Mouse (Mus musculus) forebrain, embryonic 15.5 days (tissue): ENCODE data around the gene Mapk13. TPM values are rescaled to one million over a fixed set of nuclear protein-coding genes. Genes with fewer than 3 reads are reported as not detected.
"Not testable (repeated sequence)": the region's sequence is repeated elsewhere in the genome, so short reads cannot be mapped to it uniquely, and the experiment has no call there.

Source experiments
- ATAC-seq: fragments of 200-750 bp; cut with Nextera tagmentation; replicated peaks from 2 replicates; pipeline ENCODE4 v1.8.0; 2017; ENCODE audit warnings: mild to moderate bottlenecking, moderate TSS enrichment, moderate library complexity
- H3K27ac ChIP-seq: fragments of 300-500 bp; sonication (generic); replicated peaks from 2 replicates; pipeline ENCODE4 v1.5.1; 2015; ENCODE audit warnings: mild to moderate bottlenecking, inconsistent platforms
- H3K27me3 ChIP-seq: fragments of 300-500 bp; sonication (generic); 2 replicates; pipeline ENCODE4 v1.6.1; 2015; ENCODE audit warnings: inconsistent platforms
- H3K36me3 ChIP-seq: fragments of 300-500 bp; sonication (generic); 2 replicates; pipeline ENCODE4 v1.6.1; 2015; ENCODE audit warnings: mild to moderate bottlenecking, inconsistent platforms
- H3K4me1 ChIP-seq: fragments of 300-500 bp; sonication (generic); 2 replicates; pipeline ENCODE4 v1.6.1; 2015; ENCODE audit warnings: inconsistent platforms
- H3K4me2 ChIP-seq: fragments of 300-500 bp; sonication (generic); replicated peaks from 2 replicates; pipeline ENCODE4 v1.6.1; 2015; ENCODE audit warnings: mild to moderate bottlenecking, inconsistent platforms
- H3K4me3 ChIP-seq: fragments of 300-500 bp; sonication (generic); 2 replicates; pipeline ENCODE4 v1.5.1; 2015; ENCODE audit warnings: mild to moderate bottlenecking, inconsistent platforms
- H3K9ac ChIP-seq: fragments of 300-500 bp; sonication (generic); replicated peaks from 2 replicates; pipeline ENCODE4 v1.6.1; 2015; ENCODE audit warnings: mild to moderate bottlenecking, inconsistent platforms
- H3K9me3 ChIP-seq: fragments of 300-500 bp; sonication (generic); 2 replicates; pipeline ENCODE4 v1.6.1; 2016; ENCODE audit warnings: inconsistent platforms
- WGBS: fragments of 180-500 bp; shearing (Covaris S2); methylation state at CpG from one replicate; pipeline ENCODE4 v1.1.7; 2015; ENCODE audit warnings: mixed read lengths; 5-methylcytosine and 5-hydroxymethylcytosine counted together
- polyA plus RNA-seq: library from polyadenylated mRNA; unstranded; fragments of >200 nt; fragmentation: Nextera tagmentation; extraction: Ambion mirVana; gene quantifications from 2 replicates; pipeline ENCODE4 v1.2.1, GENCODE M21; 2015

The Mapk13 gene
- polyA plus RNA-seq, 1 experiment from 2014 or later, result 0.85 TPM

DNA sequence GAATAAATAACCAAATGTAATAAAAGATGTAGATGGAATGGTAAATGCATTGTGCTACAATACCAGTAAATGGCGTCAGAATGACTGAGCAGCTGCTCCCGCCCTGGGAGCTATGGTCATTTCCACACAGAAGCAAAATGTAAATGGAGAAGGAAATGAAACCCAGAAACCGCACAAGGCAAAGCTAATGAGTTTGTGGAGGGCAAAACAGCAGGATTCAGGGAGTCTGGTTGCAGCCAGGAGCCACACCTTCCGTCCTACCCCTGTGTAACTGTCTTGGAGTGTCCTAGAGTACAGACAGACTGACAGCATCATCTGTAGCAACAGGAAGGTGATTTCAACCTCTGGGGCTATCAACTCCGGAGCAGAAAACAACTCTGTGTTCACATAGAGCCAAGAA is 12.7 kb upstream of the Mapk13 start:
- Histone ChIP-seq H3K27me3 (no peaks in the 10 kb centered on the region), H3K9me3 (no peaks in the 10 kb centered on the region), H3K36me3 (no peaks in the 10 kb centered on the region), H3K9ac (no peak overlapping the region), H3K27ac (no peak overlapping the region), H3K4me2 (no peak overlapping the region), H3K4me3 (no peak overlapping the region), H3K4me1 (no peaks in the 10 kb centered on the region)
- 69% methylated on average over 5 of the region's 5 CpGs for whole genome bisulfite sequencing
- no peak for ATAC-seq

DNA sequence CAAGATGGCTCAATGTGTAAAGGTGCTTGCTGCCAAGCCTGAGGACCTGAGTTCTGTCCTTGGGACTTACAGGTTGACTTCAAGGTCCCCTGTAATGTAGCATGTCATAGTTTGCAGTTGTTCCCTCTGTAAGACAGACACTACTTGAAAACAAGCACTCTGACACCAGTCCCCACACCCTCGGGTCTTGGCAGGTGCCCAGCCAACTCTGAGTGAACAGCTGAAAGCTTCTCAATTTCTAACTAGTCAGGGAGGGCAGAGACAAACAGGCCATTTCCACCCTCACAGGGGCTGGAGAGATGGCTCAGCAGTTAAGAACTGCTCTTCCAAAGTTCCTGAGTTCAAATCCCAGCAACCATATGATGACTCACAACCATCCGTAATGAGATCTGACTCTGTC is 11.6 kb upstream of the Mapk13 start:
- 72% methylated on average over 2 of the region's 2 CpGs for WGBS
- Histone ChIP-seq H3K4me2 (no peak overlapping the region), H3K9ac (no peak overlapping the region), H3K4me3 (no peak overlapping the region), H3K9me3 (no peaks in the 10 kb centered on the region), H3K4me1 (no peaks in the 10 kb centered on the region), H3K27ac (no peak overlapping the region), H3K27me3 (no peaks in the 10 kb centered on the region), H3K36me3 (no peaks in the 10 kb centered on the region)
- ATAC-seq, result no peak

DNA sequence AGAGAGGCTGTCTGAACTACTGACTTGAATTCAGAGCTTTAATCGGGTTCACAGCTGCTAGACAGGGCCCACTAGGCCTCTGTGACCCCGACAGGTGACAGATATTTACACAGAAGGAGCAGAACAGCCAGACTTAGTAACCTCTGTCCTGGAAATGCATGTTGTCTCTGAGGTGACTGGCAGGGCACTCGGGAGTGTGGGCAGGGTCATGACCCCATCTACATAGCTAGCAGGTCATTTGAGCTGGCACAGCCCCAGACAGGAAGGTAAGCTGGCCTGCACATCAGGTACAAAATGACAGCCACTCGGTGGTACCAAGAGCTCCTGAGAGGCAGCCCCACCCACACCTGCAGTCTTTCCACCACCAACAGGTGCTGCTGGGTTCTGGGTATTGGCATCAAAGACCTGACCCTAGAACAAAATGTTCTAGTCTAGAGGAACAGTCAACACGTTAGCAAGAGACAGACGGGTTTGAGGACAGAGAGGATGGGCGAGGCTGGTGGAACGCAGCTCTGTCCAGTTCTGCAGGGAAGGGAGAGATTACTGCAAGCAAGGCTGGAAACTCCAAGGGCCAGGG is 8.3 kb upstream of the Mapk13 start:
- H3K4me3 ChIP-seq, result no peak overlapping the region
- no peaks in the 10 kb centered on the region for H3K4me1 ChIP-seq
- no peaks in the 10 kb centered on the region for H3K9me3 ChIP-seq
- no peak for ATAC-seq
- H3K36me3 ChIP-seq, result no peaks in the 10 kb centered on the region
- H3K4me2 ChIP-seq, result no peak overlapping the region
- WGBS, result 85% methylated on average over 8 of the region's 8 CpGs
- no peak overlapping the region for H3K9ac ChIP-seq
- H3K27ac ChIP-seq, result no peak overlapping the region
- H3K27me3 ChIP-seq, result no peaks in the 10 kb centered on the region

DNA sequence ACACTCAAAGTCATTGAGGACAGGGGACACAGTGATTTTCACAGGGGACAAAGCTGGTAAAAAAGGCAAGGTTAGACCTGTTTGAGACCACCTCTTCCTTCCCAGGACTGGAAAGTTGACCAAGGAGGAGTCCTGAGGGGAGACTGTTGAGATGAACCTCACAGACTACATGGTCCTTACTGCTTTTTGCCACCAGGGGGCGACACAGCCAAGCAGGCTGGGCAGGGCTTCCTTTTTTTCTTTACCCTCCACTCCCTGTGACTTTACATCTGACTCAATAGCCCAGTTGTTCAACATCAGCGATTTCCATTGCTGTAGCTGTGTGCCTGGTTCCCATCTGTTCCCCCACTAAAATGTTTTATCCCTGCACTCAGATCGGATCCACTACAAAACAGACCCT is 7.2 kb upstream of the Mapk13 start:
- no peak for ATAC-seq

DNA sequence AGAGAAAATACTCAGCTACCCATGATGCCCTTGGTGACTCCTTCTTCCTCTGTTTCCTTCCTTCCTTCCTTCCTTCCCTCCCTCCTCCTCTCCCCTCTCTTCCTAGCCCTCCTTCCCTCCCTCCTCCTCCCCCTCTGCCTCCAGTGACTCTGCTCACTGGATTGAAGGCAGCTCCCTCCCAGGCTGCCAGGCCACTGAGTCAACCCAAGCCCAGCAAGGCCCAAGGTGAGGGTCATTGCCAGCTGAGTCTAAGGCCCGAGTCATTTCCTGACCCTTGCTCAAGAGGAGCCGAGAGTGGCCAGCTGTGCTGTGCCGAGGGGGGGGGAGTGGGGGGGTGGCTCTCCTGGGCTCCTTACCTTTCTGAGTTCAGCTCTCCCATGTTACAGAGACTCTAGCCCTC is 2.9 kb upstream of the Mapk13 start:
- no peak overlapping the region for H3K9ac ChIP-seq
- no peak overlapping the region for H3K27ac ChIP-seq
- H3K4me2 ChIP-seq, result no peak overlapping the region
- peaks cover 16% of the 10 kb centered on the region for H3K4me1 ChIP-seq
- H3K9me3 ChIP-seq, result no peaks in the 10 kb centered on the region
- H3K27me3 ChIP-seq, result peaks cover 29% of the 10 kb centered on the region
- 78% methylated on average over 3 of the region's 3 CpGs for WGBS
- no peak overlapping the region for H3K4me3 ChIP-seq
- no peak for ATAC-seq
- no peaks in the 10 kb centered on the region for H3K36me3 ChIP-seq

More for the DNA sequence above, 7.2 kb upstream of the Mapk13 start:
- Histone ChIP-seq H3K27me3 (no peaks in the 10 kb centered on the region), H3K4me3 (no peak overlapping the region), H3K27ac (no peak overlapping the region), H3K36me3 (no peaks in the 10 kb centered on the region), H3K4me2 (no peak overlapping the region), H3K4me1 (no peaks in the 10 kb centered on the region), H3K9me3 (no peaks in the 10 kb centered on the region), H3K9ac (no peak overlapping the region)
- 20% methylated on average over 3 of the region's 3 CpGs for WGBS

DNA sequence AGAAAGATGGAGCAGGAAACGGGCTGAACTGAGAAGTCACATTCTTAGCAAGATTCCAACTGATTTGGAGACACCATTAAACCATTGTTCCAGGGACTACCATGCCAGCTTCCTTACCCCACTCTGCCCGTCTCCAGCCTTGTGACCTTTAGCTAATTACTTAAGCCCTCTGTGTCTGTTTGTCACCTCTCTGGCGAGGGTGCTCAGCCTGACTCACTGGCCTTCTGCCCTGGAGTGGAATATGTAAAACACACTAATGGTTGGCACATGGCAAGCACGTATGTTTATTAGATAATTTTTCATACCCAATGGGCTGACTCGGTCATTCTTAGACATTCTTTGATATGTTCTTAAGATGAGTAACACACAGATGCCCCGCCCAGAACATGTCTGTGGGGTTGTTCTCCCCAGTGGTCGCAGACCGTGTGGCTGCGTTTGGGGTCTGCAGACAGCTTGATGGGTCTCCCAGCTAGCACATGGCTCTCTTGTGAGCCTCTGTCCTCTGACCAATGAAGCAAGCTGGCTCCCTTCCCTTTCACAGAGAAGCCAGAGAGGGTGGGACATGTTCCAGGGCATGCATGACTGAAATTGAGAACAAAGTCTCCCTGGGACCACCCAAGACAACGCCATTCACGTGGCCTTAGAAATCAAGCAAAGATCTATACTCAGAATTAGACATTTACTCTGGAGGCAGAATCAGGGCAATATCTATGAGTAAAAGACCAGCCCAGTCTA is 2.1 kb upstream of the Mapk13 start:
- no peaks in the 10 kb centered on the region for H3K36me3 ChIP-seq
- H3K27ac ChIP-seq, result no peak overlapping the region
- no peak overlapping the region for H3K4me2 ChIP-seq
- H3K4me3 ChIP-seq, result no peak overlapping the region
- WGBS, result 78% methylated on average over 11 of the region's 11 CpGs
- H3K27me3 ChIP-seq, result peaks cover 29% of the 10 kb centered on the region
- ATAC-seq, result no peak
- no peaks in the 10 kb centered on the region for H3K9me3 ChIP-seq
- no peak overlapping the region for H3K9ac ChIP-seq
- peaks cover 16% of the 10 kb centered on the region for H3K4me1 ChIP-seq

DNA sequence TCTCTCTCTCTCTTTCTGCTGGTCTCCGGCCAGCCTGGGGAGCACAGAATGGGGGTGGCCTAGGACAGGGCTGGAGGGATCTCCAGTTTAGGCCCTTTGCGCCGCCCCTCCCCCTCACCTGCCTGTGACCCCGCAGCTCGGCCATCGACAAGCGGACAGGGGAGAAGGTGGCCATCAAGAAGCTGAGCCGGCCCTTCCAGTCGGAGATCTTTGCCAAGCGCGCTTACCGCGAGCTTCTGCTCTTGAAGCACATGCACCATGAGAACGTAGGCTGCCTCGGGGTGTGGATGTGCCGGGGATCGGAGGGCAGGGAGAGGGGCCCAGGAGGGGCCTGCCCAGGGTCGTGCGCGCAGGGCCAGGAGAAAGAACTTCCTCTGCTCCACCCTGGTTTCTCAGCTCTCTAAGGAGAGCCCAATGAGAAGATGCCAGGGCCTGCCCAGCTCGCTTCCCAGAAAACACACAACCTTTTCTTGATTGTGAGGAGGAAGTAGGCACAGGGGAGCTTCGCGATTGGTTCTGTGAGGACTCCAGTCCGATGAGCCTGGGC is 851 bp downstream of the Mapk13 start:
- H3K4me3 ChIP-seq, result peak overlapping the region; percentile 34
- H3K36me3 ChIP-seq, result no peaks in the 10 kb centered on the region
- H3K9me3 ChIP-seq, result no peaks in the 10 kb centered on the region
- peak overlapping the region; percentile 33 for H3K9ac ChIP-seq
- peaks cover 16% of the 10 kb centered on the region for H3K4me1 ChIP-seq
- no peak overlapping the region for H3K27ac ChIP-seq
- H3K4me2 ChIP-seq, result peak overlapping the region; percentile 68
- no peak for ATAC-seq
- peaks cover 29% of the 10 kb centered on the region for H3K27me3 ChIP-seq
- WGBS, result 6% methylated on average over 24 of the region's 24 CpGs

DNA sequence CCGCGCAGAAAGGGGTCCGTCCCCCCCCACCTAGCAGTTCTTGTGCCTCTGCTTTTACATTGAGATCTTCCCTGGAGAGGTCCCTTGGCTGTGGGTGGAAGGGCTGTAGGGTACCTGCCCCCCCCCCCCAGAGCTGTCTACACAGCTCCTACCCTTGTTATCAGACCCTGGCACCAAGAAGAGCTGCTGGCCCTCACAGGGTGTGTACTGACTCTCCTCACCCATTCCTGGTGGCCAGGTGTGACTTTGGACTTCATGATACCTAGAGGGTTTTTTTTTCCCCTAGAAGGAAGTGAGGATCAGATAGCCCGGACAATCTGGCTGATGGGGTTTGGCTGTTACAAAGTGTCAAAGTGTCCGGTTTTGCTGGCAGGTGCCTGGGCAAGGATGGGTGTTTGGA is 2.2 kb downstream of the Mapk13 start:
- Histone ChIP-seq H3K36me3 (no peaks in the 10 kb centered on the region), H3K27me3 (peaks cover 29% of the 10 kb centered on the region), H3K9ac (no peak overlapping the region), H3K4me3 (no peak overlapping the region), H3K4me2 (no peak overlapping the region), H3K4me1 (peaks cover 16% of the 10 kb centered on the region), H3K27ac (no peak overlapping the region), H3K9me3 (no peaks in the 10 kb centered on the region)
- ATAC-seq, result no peak
- 92% methylated on average over 5 of the region's 5 CpGs for WGBS

DNA sequence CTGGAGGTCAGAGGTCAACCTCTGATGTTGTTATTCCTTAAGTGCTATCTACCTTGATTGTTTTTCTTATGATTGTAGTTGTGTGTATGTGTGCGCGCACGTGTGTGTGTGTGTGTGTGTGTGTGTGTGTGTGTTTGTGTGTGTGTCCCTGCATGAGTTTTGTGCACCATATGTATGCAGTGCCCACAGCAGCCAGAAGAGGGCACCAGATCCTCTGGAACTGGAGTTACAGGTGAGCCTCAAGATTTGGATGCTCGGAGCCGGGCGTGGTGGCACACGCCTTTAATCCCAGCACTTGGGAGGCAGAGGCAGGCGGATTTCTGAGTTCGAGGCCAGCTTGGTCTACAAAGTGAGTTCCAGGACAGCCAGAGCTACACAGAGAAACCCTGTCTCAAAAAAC is 5.2 kb downstream of the Mapk13 start:
- WGBS, result 96% methylated on average over 8 of the region's 9 CpGs
- not testable (repeated sequence) for ATAC-seq, H3K9ac ChIP-seq, H3K9me3 ChIP-seq, H3K4me2 ChIP-seq, H3K27ac ChIP-seq, H3K4me3 ChIP-seq, H3K36me3 ChIP-seq
- peaks cover 17% of the 10 kb centered on the region for H3K27me3 ChIP-seq
- peaks cover 12% of the 10 kb centered on the region for H3K4me1 ChIP-seq

DNA sequence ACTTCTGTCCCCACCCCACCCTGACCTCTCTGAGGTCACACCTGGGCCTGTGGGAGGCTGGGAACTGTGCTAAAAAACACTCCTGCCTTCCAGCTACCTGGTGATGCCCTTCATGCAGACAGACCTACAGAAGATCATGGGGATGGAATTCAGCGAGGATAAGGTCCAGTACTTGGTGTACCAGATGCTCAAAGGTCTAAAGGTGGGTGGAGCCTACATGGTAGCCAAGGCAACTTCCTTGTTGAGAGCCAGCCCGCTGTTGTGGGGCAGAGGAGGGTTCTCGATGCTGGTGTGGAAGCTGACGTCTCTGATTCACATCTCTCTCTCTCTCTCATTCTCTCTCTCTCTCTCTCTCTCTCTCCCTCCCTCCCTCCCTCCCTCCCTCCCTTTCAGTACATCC is 6.1 kb downstream of the Mapk13 start:
- Histone ChIP-seq H3K36me3 (no peaks in the 10 kb centered on the region), H3K4me3 (no peak overlapping the region), H3K4me1 (peaks cover 3% of the 10 kb centered on the region), H3K27ac (no peak overlapping the region), H3K27me3 (peaks cover 9% of the 10 kb centered on the region; the same call in 1 of the 2 replicates), H3K9me3 (no peaks in the 10 kb centered on the region), H3K9ac (no peak overlapping the region), H3K4me2 (no peak overlapping the region)
- 85% methylated on average over 4 of the region's 4 CpGs for WGBS
- ATAC-seq, result no peak

DNA sequence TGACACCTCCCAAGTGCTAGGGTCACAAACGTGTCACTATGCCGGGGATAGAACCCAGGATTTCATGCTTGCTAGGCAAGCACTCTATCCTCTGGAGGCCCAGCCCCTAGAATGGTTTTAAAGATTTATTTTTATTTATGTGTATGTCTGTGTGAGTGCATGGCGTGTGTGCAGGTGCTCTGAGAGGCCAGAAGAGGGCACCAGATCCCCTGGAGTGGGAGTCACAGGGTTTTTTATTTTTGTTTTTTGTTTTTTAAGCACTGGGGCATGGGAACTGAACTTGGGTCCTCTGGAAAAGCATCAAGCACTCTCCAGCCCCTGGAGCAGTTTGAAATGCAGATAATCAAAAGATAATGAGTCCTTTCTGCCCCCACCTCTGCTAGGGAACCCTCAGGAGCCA is 7.7 kb downstream of the Mapk13 start:
- no peak overlapping the region for H3K27ac ChIP-seq
- no peaks in the 10 kb centered on the region for H3K36me3 ChIP-seq
- ATAC-seq, result no peak
- H3K9me3 ChIP-seq, result no peaks in the 10 kb centered on the region
- no peaks in the 10 kb centered on the region for H3K27me3 ChIP-seq
- WGBS, result 88% methylated on average over 3 of the region's 3 CpGs
- H3K4me2 ChIP-seq, result no peak overlapping the region
- H3K4me3 ChIP-seq, result no peak overlapping the region
- H3K4me1 ChIP-seq, result no peaks in the 10 kb centered on the region
- H3K9ac ChIP-seq, result no peak overlapping the region

DNA sequence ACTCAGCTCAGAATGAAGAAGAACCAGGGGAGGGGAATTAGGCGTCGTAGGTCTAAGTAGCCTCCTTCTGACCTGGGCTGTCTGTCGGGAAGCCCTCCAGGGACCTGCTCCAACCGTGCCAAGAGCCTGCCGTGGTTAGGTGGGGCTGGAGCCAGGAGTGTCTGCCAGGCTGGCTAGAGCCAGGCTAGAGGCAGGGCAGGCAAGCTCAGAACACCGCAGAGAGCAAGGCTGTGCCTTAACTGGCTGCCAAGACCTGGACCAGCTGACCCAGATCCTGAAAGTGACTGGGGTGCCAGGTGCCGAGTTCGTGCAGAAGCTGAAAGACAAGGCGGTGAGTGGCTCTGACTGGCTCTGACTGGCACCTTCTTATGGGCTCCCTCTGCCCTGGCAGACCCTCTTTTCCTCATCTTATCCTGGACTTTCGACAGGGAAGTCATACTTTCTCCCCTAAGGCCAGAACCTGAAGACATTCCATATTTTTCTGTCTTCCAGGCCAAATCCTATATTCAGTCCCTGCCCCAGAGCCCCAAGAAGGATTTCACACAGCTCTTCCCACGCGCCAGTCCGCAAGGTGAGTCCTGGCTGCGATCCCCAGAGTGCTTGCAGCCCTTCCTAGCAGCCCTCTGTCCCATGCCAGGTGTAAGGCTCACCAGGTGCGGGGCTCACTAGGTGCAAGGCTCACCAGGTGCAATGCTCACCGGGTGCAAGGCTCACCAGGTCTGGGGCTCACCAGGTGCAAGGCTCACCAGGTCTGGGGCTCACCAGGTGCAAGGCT is 8.3 kb downstream of the Mapk13 start:
- no peak for ATAC-seq
- Histone ChIP-seq H3K9me3 (no peaks in the 10 kb centered on the region), H3K27me3 (no peaks in the 10 kb centered on the region), H3K4me2 (no peak overlapping the region), H3K27ac (no peak overlapping the region), H3K4me1 (no peaks in the 10 kb centered on the region), H3K4me3 (no peak overlapping the region), H3K9ac (no peak overlapping the region), H3K36me3 (no peaks in the 10 kb centered on the region)
- 82% methylated on average over 16 of the region's 16 CpGs for WGBS
